ENCODE assay signal across 16 mouse cellular contexts in genomic region chr2:121038851-121039250, GRCm38 (mm10). TPM values are rescaled to one million over a fixed set of nuclear protein-coding genes. Genes with fewer than 3 reads are reported as not detected.
"Had no signal": no experiment of that assay in that cellular context is flagged by ENCODE, and none has a peak within 500 bp of the region (broad histone marks: within the 10 kb centered on the region; RNA-seq: fewer than 3 reads in every experiment).

No protein-coding gene starts in this region.

RNA-seq across cellular contexts. Expression of gene Epb42, which starts 2.0 kb away (rescaled TPM):
- polyA plus RNA-seq: macrophage, myocyte had no signal

RNA-seq across cellular contexts. Expression of gene Tgm5, which starts 46.8 kb away (rescaled TPM):
- polyA plus RNA-seq: limb, embryonic 10.5 days; limb, embryonic 11.5 days; limb, embryonic 12.5 days; limb, embryonic 13.5 days; liver, adult 2 months; liver, embryonic 16.5 days; liver, postnatal 0 days; lung, embryonic 14.5 days; macrophage; midbrain, embryonic 10.5 days; midbrain, embryonic 11.5 days; midbrain, embryonic 12.5 days; midbrain, embryonic 13.5 days; midbrain, embryonic 14.5 days; midbrain, embryonic 15.5 days had no signal
